Mouse (Mus musculus) CH12.LX (cell line): ENCODE data around the gene Sf3b1.

Experiments used
- CHD2 ChIP-seq: IDR thresholded peaks from 2 replicates; pipeline ENCODE4 v1.6.1; 2011; ENCODE audit warnings: low read length, improper control_type of control experiment
- CTCF ChIP-seq, 2 experiments: IDR thresholded peaks in 1 of 2; conservative IDR thresholded peaks in 1 of 2; 2 replicates each; pipeline ENCODE4 v1.5.1; 2011 to 2012; ENCODE audit warnings: low read depth in 2 of 2, low read length in 2 of 2, improper control_type of control experiment in 1 of 2, inconsistent platforms in 1 of 2, mild to moderate bottlenecking in 1 of 2, moderate library complexity in 1 of 2
- E2F4 ChIP-seq: IDR thresholded peaks from 2 replicates; pipeline ENCODE4 v1.6.1; 2011; ENCODE audit warnings: low read depth, low read length, improper control_type of control experiment; ENCODE audit not compliant: insufficient replicate concordance
- EP300 ChIP-seq: IDR thresholded peaks from 2 replicates; pipeline ENCODE4 v1.6.1; 2011; ENCODE audit warnings: low read length, improper control_type of control experiment
- MAFK ChIP-seq: IDR thresholded peaks from 2 replicates; pipeline ENCODE4 v1.6.1; 2011; ENCODE audit warnings: low read length, improper control_type of control experiment; ENCODE audit not compliant: insufficient replicate concordance
- MXI1 ChIP-seq: IDR thresholded peaks from 2 replicates; pipeline ENCODE4 v1.6.1; 2011; ENCODE audit warnings: mild to moderate bottlenecking, low read depth, low read length, improper control_type of control experiment
- PAX5 ChIP-seq: IDR thresholded peaks from 2 replicates; pipeline ENCODE4 v1.6.1; 2012; ENCODE audit warnings: low read length, inconsistent platforms, mixed read lengths
- POLR2A ChIP-seq: IDR thresholded peaks from 2 replicates; pipeline ENCODE4 v1.6.1; 2011; ENCODE audit warnings: low read depth, mild to moderate bottlenecking, improper control_type of control experiment, low read length
- RCOR1 ChIP-seq: conservative IDR thresholded peaks from 2 replicates; pipeline ENCODE4 v1.6.1; 2012; ENCODE audit warnings: low read depth, mild to moderate bottlenecking, inconsistent platforms, low read length, improper control_type of control experiment
- ZC3H11A ChIP-seq: IDR thresholded peaks from 2 replicates; pipeline ENCODE4 v1.6.1; 2012; ENCODE audit warnings: low read depth, mild to moderate bottlenecking, inconsistent platforms, low read length, improper control_type of control experiment
- ZMIZ1 ChIP-seq: IDR thresholded peaks from 2 replicates; pipeline ENCODE4 v1.6.1; 2012; ENCODE audit warnings: low read depth, mild to moderate bottlenecking, inconsistent platforms, low read length, improper control_type of control experiment

DNA sequence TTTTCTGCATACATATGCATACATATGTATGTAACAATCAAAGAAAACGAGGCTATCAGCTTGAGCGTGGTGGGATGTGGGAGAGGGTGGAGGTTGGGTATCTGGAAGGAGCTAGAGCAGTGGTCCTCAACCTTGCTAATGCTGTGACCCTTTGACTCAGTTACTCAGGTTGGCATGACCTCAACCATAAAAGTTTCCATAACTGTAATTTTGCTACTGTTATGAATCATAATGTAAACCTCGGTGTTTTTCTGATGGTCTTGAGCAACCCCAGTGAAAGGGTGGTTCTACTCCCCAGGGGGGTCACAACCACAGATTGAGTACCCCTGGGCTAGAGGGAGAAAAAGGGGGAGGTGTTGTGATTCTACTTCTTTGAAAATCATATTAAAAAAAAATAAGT lies 91.8 kb downstream of the Sf3b1 start:
- TF ChIP-seq MAFK (peak; percentile 90), CTCF (conservative IDR thresholded peaks at IDR 0.05 in 1 of 2, IDR thresholded peaks at IDR 0.05 in 1 of 2; ENCODE audit: low read depth in 2 of 2, low read length in 2 of 2) (no peak), PAX5 (no peak), RCOR1 (peak; percentile 77; the same call in 1 of the 2 replicates), CHD2 (peak; percentile 63), EP300 (peak; percentile 95), ZC3H11A (no peak), E2F4 (no peak), ZMIZ1 (no peak), POLR2A (no peak), MXI1 (0 out of 2 replicates have a peak, but pooled peaks have one; percentile 21)
